Mouse (Mus musculus) hindbrain, embryonic 10.5 days (tissue): ENCODE data around the gene Tmem158. TPM values are rescaled to one million over a fixed set of nuclear protein-coding genes. Genes with fewer than 3 reads are reported as not detected.

Experiments
- polyA plus RNA-seq: library from polyadenylated mRNA; unstranded; fragments of >200 nt; fragmentation: Nextera tagmentation; extraction: Ambion mirVana; gene quantifications from 2 replicates; pipeline ENCODE4 v1.2.1, GENCODE M21; 2016

Gene Tmem158
- polyA plus RNA-seq, 1 experiment from 2014 or later: 6.3 TPM

Other genes with a start within 250 kb of the Tmem158 start
- gene Tmem42, start 239.4 kb downstream of the Tmem158 start, polyA plus RNA-seq: 17.6 and 17.9 TPM in 2 replicates
- gene Tgm4, start 226.0 kb downstream of the Tmem158 start, polyA plus RNA-seq: 0.42 and 0.48 TPM in 2 replicates
- 76.8 and 83.4 TPM in 2 replicates for gene Zdhhc3, start 147.6 kb downstream of the Tmem158 start, polyA plus RNA-seq
- gene Exosc7, start 147.5 kb downstream of the Tmem158 start, polyA plus RNA-seq: 122 and 146 TPM in 2 replicates
- gene Clec3b, start 109.8 kb downstream of the Tmem158 start, polyA plus RNA-seq: 0.16 TPM in 1 of 2 replicates, not detected in the other
- gene Cdcp1, start 44.7 kb downstream of the Tmem158 start, polyA plus RNA-seq: 1.9 and 3.5 TPM in 2 replicates
- 736 TPM in 2 replicates for gene Lars2, start 106.2 kb upstream of the Tmem158 start, polyA plus RNA-seq
- gene Limd1, start 217.9 kb upstream of the Tmem158 start, polyA plus RNA-seq: 49.0 and 53.1 TPM in 2 replicates